Mouse (Mus musculus): ENCODE results near the gene B430306N03Rik.

B430306N03Rik gene

DNA sequence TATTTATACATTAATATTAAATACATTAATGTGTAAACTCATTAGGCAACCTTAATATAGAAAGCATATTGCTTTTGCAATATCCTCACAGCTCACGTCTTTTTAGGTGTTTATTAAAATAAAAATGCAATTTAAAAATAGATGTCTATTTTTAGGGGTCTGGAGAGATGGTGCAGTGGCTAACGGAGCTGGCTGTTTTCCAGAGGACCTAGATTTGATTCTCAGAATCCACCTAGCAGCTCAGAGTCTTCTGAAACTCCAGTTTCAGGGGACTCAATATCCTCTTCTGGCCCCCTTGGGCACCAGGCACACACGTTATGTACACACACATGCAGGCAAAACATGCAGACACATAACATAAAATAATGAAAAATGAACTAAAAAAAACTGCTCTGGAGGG is 46.4 kb downstream of the B430306N03Rik start:
- no peak for DNase-seq (ENCODE audit: low read depth, low spot score)

DNA sequence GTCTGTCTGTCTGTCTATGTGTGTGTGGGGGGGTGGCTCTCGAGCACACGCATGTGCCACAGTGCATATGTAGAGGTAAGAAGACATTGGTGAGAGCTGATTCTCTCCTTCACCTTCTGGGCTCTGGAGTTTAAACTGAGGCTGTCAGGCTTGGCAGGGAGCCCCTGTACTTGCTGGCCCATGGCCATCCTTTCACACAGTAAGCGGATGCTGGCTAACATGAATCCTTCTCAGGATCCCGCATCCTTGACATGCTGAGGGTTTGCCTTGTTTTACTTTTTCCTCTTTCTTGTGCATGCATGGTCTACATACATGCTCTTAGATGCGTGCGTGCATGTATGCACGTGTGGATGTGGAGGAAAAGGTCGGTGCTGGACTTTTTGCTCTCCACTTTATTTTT is 47.0 kb downstream of the B430306N03Rik start:
- DNase-seq (ENCODE audit: low read depth, low spot score) = no peak

DNA sequence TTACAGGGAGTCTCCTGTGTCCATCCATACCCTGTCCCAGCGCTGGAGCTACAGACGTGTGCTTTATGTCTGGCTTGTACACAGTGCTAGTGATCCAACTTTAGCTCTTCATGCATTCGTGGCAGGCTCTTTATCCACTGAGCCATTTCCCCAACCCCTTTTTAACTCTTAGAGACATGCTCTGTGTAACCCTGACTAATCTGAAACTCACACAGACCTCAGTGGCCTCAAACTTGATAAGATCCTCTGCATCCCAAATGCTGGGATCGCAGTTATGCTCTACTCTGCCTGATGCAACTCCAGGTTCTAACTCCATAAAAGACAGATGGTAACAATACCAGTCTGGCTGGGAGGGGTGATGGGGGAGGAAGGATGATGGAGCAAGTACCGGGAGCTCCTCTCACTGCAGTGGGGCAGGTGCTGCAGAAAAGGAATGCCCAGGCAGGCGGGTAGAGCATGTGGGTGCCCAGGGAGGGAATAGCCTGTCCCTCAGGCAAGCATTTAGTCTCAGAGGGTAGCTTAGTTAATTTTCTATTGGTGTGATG is 47.6 kb downstream of the B430306N03Rik start:
- no peak for DNase-seq (ENCODE audit: low read depth, low spot score)

DNA sequence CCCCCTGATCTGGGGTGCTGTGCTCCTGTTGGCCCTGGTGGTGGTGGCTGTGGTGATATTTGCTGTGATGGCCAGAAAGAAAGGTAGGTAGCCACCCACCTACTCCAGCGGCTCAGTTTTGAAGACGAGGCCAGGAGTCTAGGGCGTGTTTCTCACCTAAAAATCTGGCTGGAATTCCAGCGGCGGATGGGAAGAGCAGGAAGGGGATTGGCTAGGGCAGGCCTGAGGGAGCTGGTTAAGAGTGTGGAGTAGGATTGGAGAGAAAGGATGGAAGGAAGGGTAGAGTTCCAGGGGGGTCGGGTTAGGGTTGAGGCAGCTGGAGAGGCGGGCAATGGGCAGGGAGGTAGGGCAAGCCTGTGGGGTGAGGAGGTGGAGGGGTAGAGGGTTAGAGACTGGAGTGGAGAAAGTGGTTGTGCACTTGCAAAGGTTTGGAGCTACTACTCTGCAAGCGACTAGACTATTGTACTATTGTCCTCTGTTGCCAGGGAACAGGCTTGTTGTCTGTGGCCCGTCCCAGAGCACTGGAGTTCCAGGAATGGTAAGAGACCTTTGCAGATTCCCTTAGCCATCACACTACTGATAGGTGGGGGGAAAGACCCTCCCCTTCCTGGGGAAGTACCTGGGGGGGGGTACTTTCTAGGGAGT is 49.7 kb downstream of the B430306N03Rik start:
- DNase-seq (ENCODE audit: low read depth, low spot score) = no peak

DNA sequence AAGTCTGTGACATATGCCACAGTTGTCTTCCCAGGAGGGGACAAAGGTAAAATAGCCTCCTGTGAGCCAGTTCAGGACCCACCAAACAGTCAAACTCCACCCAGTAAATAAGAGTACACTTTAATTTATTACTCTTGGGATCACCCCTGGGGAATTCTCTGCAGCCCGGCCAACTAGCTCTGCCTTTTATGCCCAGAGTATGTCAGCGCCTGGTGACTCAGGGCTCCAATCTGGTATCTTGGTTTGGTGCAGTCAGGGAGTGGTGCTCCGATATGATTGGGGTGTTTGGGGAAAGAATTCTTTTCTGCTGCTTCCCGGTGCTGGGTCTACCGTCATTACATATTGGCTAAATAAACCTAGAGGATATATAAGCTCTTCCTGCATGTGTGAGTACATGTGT is 50.9 kb downstream of the B430306N03Rik start:
- DNase-seq (ENCODE audit: low read depth, low spot score) = no peak

DNA sequence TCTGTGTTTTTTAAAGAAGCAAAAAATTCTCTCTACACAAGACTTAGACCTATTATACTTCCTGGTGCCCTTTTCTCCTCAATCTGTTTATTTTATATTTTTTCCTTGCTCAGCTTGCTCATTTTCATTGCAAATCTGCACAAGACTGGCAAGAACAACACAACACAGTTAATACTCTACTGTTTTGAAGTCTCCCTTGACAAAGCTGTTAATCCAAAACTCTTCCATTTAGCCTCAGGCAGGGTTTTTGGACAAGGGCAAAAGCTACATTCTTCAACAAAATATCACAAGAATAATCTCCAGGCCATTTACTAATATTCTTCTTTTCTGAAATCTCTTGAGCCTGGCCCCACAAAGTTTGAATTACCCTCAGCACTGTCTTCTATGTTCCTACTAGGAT is 55.7 kb downstream of the B430306N03Rik start:
- no peak for DNase-seq (ENCODE audit: low read depth, low spot score)

DNA sequence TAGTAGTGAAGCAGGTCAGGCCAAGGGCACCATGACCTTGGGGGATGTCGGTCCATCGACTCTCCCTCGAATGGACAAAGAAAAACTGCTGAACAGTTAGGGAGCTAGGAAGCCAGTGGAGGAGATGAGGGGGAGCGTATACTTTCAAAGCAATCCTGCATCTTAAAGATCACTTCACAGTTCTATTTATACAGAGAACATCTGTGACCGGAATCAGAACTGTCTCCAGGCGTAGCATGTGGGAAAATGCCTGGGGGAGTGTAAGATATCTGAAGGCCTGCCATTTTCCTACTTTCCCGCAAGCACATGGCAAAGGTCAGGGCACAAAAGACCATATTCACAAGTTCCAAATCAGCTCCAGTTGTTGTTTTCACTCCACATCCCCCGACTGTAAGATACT is 57.0 kb downstream of the B430306N03Rik start:
- no peak for DNase-seq (ENCODE audit: low read depth, low spot score)

DNA sequence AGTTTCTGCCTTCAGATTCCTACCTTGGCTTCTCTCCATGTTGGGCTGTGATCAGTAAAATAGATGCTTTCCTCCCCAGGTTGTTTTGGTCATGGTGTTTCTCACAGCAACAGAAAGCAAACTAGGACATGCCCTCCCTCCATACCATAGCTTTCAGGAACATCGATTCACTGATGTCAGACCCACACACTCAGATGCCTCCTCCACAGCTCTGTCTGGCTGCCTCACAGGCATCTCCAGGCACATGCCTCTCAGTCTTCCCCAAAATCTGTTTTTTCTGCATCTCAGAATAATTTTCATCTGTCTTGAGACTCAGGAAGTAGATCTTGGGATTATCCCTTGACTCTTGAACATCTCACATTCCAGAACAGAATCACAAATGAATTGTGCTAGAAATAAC is 60.2 kb downstream of the B430306N03Rik start:
- no peak for DNase-seq (ENCODE audit: low read depth, low spot score)
